Mouse (Mus musculus) embryonic facial prominence, embryonic 14.5 days (tissue): ENCODE data around the gene Arid3a. TPM values are rescaled to one million over a fixed set of nuclear protein-coding genes. Genes with fewer than 3 reads are reported as not detected.
A peak's percentile ranks its signal among the peaks of the same experiment; 100 is the strongest.

ENCODE experiments used
- ATAC-seq: fragments of 200-750 bp; cut with Nextera tagmentation; 2 replicates; pipeline ENCODE4 v1.8.0; 2017; ENCODE audit warnings: low read depth, moderate number of reproducible peaks, moderate TSS enrichment
- DNase-seq: peaks from one replicate; pipeline ENCODE4 v3.0.0-alpha.2; 2015; ENCODE audit warnings: low spot score
- H3K27ac ChIP-seq: fragments of 300-500 bp; sonication (generic); replicated peaks from 2 replicates; pipeline ENCODE4 v1.5.1; 2014; ENCODE audit warnings: low read depth, mild to moderate bottlenecking, low read length, moderate library complexity
- H3K27me3 ChIP-seq: fragments of 300-500 bp; sonication (generic); replicated peaks from 2 replicates; pipeline ENCODE4 v1.6.1; 2014; ENCODE audit warnings: low read length; ENCODE audit not compliant: control insufficient read depth, insufficient read depth
- H3K36me3 ChIP-seq: fragments of 300-500 bp; sonication (generic); 2 replicates; pipeline ENCODE4 v1.6.1; 2014; ENCODE audit warnings: low read length, mixed read lengths; ENCODE audit not compliant: control insufficient read depth, insufficient read depth
- H3K4me1 ChIP-seq: fragments of 300-500 bp; sonication (generic); 2 replicates; pipeline ENCODE4 v1.6.1; 2014; ENCODE audit warnings: antibody characterized with exemption, low read length; ENCODE audit not compliant: control insufficient read depth, insufficient read depth
- H3K4me2 ChIP-seq: fragments of 300-500 bp; sonication (generic); 2 replicates; pipeline ENCODE4 v1.6.1; 2014; ENCODE audit warnings: low read depth, mild to moderate bottlenecking, low read length, moderate library complexity, mixed read lengths
- H3K4me3 ChIP-seq: fragments of 300-500 bp; sonication (generic); 2 replicates; pipeline ENCODE4 v1.5.1; 2014; ENCODE audit warnings: low read depth, mild to moderate bottlenecking, low read length
- H3K9ac ChIP-seq: fragments of 300-500 bp; sonication (generic); 2 replicates; pipeline ENCODE4 v1.6.1; 2014; ENCODE audit warnings: low read depth, mild to moderate bottlenecking, low read length, moderate library complexity, mixed read lengths
- H3K9me3 ChIP-seq: fragments of 300-500 bp; sonication (generic); 2 replicates; pipeline ENCODE4 v1.6.1; 2016; ENCODE audit warnings: low read length; ENCODE audit not compliant: control insufficient read depth
- WGBS: fragments of 180-500 bp; shearing (Covaris S2); extraction: QIAGEN DNeasy Blood & Tissue Kit; methylation state at CpG from one replicate; pipeline ENCODE4 v1.1.7; 2014; 5-methylcytosine and 5-hydroxymethylcytosine counted together
- polyA plus RNA-seq: library from polyadenylated mRNA; unstranded; fragments of >200 nt; fragmentation: Nextera tagmentation; extraction: Ambion mirVana; gene quantifications from 2 replicates; pipeline ENCODE4 v1.2.1, GENCODE M21; 2014

The Arid3a gene
- polyA plus RNA-seq, 1 experiment from 2014 or later = 3.1 TPM

GRCm38 (mm10) chr10:79977324-79977723, 50.5 kb downstream of the Arid3a start:
- Histone ChIP-seq H3K4me3 (no peak overlapping the region), H3K36me3 (peaks cover 63% of the 10 kb centered on the region)

GRCm38 (mm10) chr10:79978061-79978460, 51.2 kb downstream of the Arid3a start:
- 0 out of 2 replicates have a peak, but pooled peaks cover 3% of the 10 kb centered on the region for H3K27me3 ChIP-seq
- 98% methylated on average over 21 of the region's 21 CpGs for WGBS
- H3K36me3 ChIP-seq = peaks cover 63% of the 10 kb centered on the region
- no peak overlapping the region for H3K9ac ChIP-seq
- H3K4me1 ChIP-seq = peaks cover 4% of the 10 kb centered on the region
- no peak overlapping the region for H3K4me2 ChIP-seq
- no peak overlapping the region for H3K4me3 ChIP-seq
- no peak overlapping the region for H3K27ac ChIP-seq
- ATAC-seq = no peak
- H3K9me3 ChIP-seq = no peaks in the 10 kb centered on the region
- DNase-seq = no peak

More at GRCm38 (mm10) chr10:79977324-79977723, 50.5 kb downstream of the Arid3a start:
- no peaks in the 10 kb centered on the region for H3K4me1 ChIP-seq
- H3K9me3 ChIP-seq = no peaks in the 10 kb centered on the region
- 0 out of 2 replicates have a peak, but pooled peaks cover 3% of the 10 kb centered on the region for H3K27me3 ChIP-seq
- H3K27ac ChIP-seq = no peak overlapping the region
- H3K4me2 ChIP-seq = no peak overlapping the region
- WGBS = 84% methylated on average over 27 of the region's 28 CpGs
- ATAC-seq = no peak
- H3K9ac ChIP-seq = no peak overlapping the region
- DNase-seq = no peak

DNA sequence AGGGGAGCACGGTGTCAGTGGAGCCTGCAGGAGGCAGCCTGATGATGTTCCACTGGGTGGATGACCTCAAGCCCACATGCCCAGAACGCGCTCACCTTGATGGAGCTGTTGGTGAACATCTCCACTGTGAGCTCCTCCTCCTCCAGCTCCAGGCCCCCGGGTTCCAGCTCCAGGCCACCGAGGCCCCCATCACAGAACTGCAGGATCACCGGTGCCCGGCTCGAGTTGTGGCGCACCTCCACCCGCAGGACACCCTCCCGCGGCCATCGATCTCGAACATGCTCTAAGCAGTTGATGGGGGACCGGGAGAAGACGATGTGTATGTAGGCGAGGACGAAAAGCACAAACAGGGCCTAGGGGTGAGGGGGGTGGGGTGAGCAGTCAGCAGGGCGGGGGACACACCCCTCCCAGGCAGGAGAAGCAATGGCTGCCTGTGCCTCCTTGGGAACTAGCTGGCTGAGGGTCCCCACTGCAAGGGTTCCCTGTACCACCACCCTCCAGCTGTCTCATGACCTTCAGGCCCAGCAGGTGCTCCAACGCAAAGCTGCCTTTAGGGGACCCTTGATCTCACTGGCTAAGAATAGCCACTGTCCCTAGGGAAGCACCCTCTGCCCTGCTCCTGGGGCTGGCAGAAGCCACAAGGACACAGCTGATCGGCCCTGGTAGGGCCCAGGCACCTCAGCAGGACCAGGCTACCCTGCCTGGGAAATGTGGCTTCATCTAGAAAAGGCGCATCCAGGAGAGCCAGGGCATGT, 52.7 kb downstream of the Arid3a start:
- H3K36me3 ChIP-seq = peaks cover 52% of the 10 kb centered on the region
- no peak overlapping the region for H3K4me3 ChIP-seq
- H3K27me3 ChIP-seq = no peaks in the 10 kb centered on the region
- no peak for ATAC-seq
- no peak for DNase-seq
- no peaks in the 10 kb centered on the region for H3K9me3 ChIP-seq
- H3K4me1 ChIP-seq = peaks cover 9% of the 10 kb centered on the region
- no peak overlapping the region for H3K9ac ChIP-seq
- no peak overlapping the region for H3K27ac ChIP-seq
- 91% methylated on average over 21 of the region's 22 CpGs for WGBS
- no peak overlapping the region for H3K4me2 ChIP-seq

DNA sequence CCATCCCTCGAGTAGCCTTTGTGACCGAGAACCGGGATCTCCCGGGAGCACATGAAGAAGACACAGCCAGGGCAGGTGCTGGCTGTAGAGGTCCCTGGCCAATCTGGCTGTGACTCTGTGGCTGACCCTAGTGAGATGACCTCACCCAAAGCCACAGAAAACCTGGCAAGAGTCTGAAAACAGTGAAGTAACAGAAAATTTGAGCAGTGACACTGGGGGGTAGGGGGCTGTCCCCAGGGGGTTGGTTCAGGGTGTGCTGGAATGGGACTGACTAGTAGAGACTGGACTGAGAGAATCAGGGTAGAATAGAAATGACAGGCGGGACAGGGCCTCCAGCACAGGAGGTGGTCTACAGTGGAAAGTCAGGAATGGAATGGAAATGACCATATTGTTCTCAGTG, 56.4 kb downstream of the Arid3a start:
- H3K4me2 ChIP-seq = peak overlapping the region; percentile 97
- no peaks in the 10 kb centered on the region for H3K9me3 ChIP-seq
- peak overlapping the region; percentile 99; the same call in 1 of the 2 replicates for H3K27ac ChIP-seq
- peak overlapping the region; percentile 74 for H3K4me3 ChIP-seq
- 77% methylated on average over 5 of the region's 5 CpGs for WGBS
- peaks cover 16% of the 10 kb centered on the region for H3K36me3 ChIP-seq
- ATAC-seq (no peak), DNase-seq (no peak)
- peaks cover 32% of the 10 kb centered on the region for H3K4me1 ChIP-seq
- H3K27me3 ChIP-seq = no peaks in the 10 kb centered on the region
- peak overlapping the region; percentile 87 for H3K9ac ChIP-seq

- H3K36me3 ChIP-seq = peaks cover 12% of the 10 kb centered on the region
- 2% methylated on average over 10 of the region's 21 CpGs for WGBS
- no peaks in the 10 kb centered on the region for H3K9me3 ChIP-seq
- peak overlapping the region; percentile 74 for H3K4me3 ChIP-seq
- ATAC-seq (no peak), DNase-seq (no peak)
- peak overlapping the region; percentile 87 for H3K9ac ChIP-seq
- peaks cover 32% of the 10 kb centered on the region for H3K4me1 ChIP-seq
- H3K27me3 ChIP-seq = no peaks in the 10 kb centered on the region
- H3K4me2 ChIP-seq = peak overlapping the region; percentile 97
- peak overlapping the region; percentile 99 for H3K27ac ChIP-seq
Measured at GRCm38 (mm10) chr10:79983670-79984069, 56.8 kb downstream of the Arid3a start.

GRCm38 (mm10) chr10:79984195-79984816, 57.5 kb downstream of the Arid3a start, which contains the start of gene Tmem259:
TSS of gene Tmem259 (minus strand) at chr10:79984330.
- peak within 1 kb of the TSS; percentile 97 for H3K4me2 ChIP-seq
- 1% methylated on average over 19 of the region's 49 CpGs for WGBS
- DNase-seq (peak; percentile 95), ATAC-seq (peak; percentile 79)
- peak within 1 kb of the TSS; percentile 74 for H3K4me3 ChIP-seq
- peaks cover 5% of the 10 kb centered on the region for H3K36me3 ChIP-seq
- peak within 1 kb of the TSS; percentile 87 for H3K9ac ChIP-seq
- H3K4me1 ChIP-seq = peaks cover 36% of the 10 kb centered on the region
- H3K27ac ChIP-seq = peak within 1 kb of the TSS; percentile 99
- H3K9me3 ChIP-seq = no peaks in the 10 kb centered on the region
- H3K27me3 ChIP-seq = no peaks in the 10 kb centered on the region

GRCm38 (mm10) chr10:79984871-79985270, 58.0 kb downstream of the Arid3a start:
- WGBS = under 1% methylated on average over 22 of the region's 22 CpGs
- no peaks in the 10 kb centered on the region for H3K9me3 ChIP-seq
- H3K9ac ChIP-seq = peak overlapping the region; percentile 87
- DNase-seq (peak; percentile 100), ATAC-seq (peak; percentile 93)
- no peaks in the 10 kb centered on the region for H3K27me3 ChIP-seq
- H3K36me3 ChIP-seq = peaks cover 3% of the 10 kb centered on the region; the same call in 1 of the 2 replicates
- peak overlapping the region; percentile 99 for H3K27ac ChIP-seq
- H3K4me1 ChIP-seq = peaks cover 42% of the 10 kb centered on the region
- H3K4me2 ChIP-seq = peak overlapping the region; percentile 97
- peak overlapping the region; percentile 74 for H3K4me3 ChIP-seq

DNA sequence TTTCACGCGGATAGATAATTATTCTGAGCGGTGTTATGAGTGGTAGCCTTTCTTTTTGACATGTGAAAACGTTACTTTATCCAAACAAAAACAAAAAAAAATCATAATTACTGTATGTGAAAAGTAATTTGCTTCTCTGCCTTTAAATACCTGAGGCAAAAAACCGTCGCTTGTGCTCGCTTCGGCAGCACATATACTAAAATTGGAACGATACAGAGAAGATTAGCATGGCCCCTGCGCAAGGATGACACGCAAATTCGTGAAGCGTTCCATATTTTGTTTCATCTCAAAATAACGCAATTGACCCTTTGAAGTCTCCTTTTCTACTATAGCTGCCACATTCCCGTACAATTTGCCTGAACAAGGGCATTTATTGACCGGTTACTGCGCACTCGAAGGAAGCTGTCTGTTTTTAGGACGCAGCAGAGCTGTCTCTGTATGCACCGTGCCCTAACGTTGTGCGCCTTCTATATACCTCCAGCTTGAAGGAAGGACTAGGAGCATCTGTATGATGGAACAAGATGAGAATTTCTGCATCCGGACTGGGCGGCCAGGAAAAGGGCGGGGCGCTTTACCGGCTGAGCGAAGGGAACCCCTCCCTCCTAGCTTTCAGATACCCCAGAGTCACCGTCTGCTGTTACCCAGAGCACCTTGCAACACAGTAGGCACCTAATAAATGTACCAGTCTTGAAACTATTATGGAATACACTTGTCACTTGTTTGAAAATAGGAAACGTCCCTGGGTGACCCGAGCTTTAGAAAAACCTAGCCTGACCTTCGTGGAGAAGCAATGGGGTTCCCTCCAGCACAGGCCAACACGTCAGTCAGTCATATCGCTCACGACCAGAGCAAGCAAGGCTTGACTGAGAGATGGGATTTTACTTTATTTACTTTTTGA, 58.7 kb downstream of the Arid3a start:
- DNase-seq (peak; percentile 63), ATAC-seq (no peak)
- Histone ChIP-seq H3K4me2 (peak overlapping the region; percentile 97), H3K36me3 (peaks cover 2% of the 10 kb centered on the region; the same call in 1 of the 2 replicates), H3K4me3 (peak overlapping the region; percentile 74), H3K4me1 (peaks cover 43% of the 10 kb centered on the region), H3K27me3 (no peaks in the 10 kb centered on the region), H3K9ac (peak overlapping the region; percentile 87), H3K9me3 (no peaks in the 10 kb centered on the region), H3K27ac (peak overlapping the region; percentile 99)
- WGBS = 2% methylated on average over 35 of the region's 35 CpGs
